Mouse (Mus musculus): Measurements from ENCODE around the gene Esr1. TPM values are rescaled to one million over a fixed set of nuclear protein-coding genes. Genes with fewer than 3 reads are reported as not detected.

Esr1 gene
- polyA plus RNA-seq, 1 experiment from 2014 or later = 0.34 TPM

- no peak for ATAC-seq (replicated peaks; ENCODE audit: low FRiP score, low TSS enrichment, low read depth)
- Histone ChIP-seq H3K9ac (ENCODE audit: low read length) (no peak overlapping the region), H3K4me2 (ENCODE audit: low read length) (no peak overlapping the region), H3K4me1 (replicated peaks; ENCODE audit: control insufficient read depth, insufficient read depth, low read length) (no peaks in the 10 kb centered on the region), H3K4me3 (ENCODE audit: low read depth, low read length) (no peak overlapping the region), H3K27ac (ENCODE audit: low read depth) (no peak overlapping the region), H3K27me3 (replicated peaks; ENCODE audit: control insufficient read depth, insufficient read depth, low read length) (no peaks in the 10 kb centered on the region), H3K9me3 (ENCODE audit: control insufficient read depth, low read length) (no peaks in the 10 kb centered on the region), H3K36me3 (ENCODE audit: control insufficient read depth, insufficient read depth, low read length) (no peaks in the 10 kb centered on the region)
- no peak for DNase-seq (ENCODE audit: low spot score)
- WGBS = 80% methylated on average over 4 of the region's 4 CpGs
Measured at GRCm38 (mm10) chr10:4910451-4910850, 299.1 kb downstream of the Esr1 start.

- Histone ChIP-seq H3K9me3 (ENCODE audit: control insufficient read depth, low read length) (no peaks in the 10 kb centered on the region), H3K36me3 (ENCODE audit: control insufficient read depth, insufficient read depth, low read length) (no peaks in the 10 kb centered on the region), H3K4me1 (replicated peaks; ENCODE audit: control insufficient read depth, insufficient read depth, low read length) (no peaks in the 10 kb centered on the region), H3K4me2 (ENCODE audit: low read length) (no peak overlapping the region), H3K9ac (ENCODE audit: low read length) (no peak overlapping the region), H3K4me3 (ENCODE audit: low read depth, low read length) (no peak overlapping the region), H3K27ac (ENCODE audit: low read depth) (no peak overlapping the region), H3K27me3 (replicated peaks; ENCODE audit: control insufficient read depth, insufficient read depth, low read length) (no peaks in the 10 kb centered on the region)
- no peak for DNase-seq (ENCODE audit: low spot score)
- WGBS = 91% methylated on average over 4 of the region's 4 CpGs
- no peak for ATAC-seq (replicated peaks; ENCODE audit: low FRiP score, low TSS enrichment, low read depth)
Measured at GRCm38 (mm10) chr10:4919046-4919445, 307.7 kb downstream of the Esr1 start.

GRCm38 (mm10) chr10:4923616-4924015, 312.2 kb downstream of the Esr1 start:
- no peaks in the 10 kb centered on the region for H3K4me1 ChIP-seq (replicated peaks; ENCODE audit: control insufficient read depth, insufficient read depth, low read length)
- no peak overlapping the region for H3K27ac ChIP-seq (ENCODE audit: low read depth)
- WGBS = 69% methylated on average over 2 of the region's 2 CpGs
- no peak overlapping the region for H3K4me2 ChIP-seq (ENCODE audit: low read length)
- DNase-seq (ENCODE audit: low spot score) (no peak), ATAC-seq (replicated peaks; ENCODE audit: low FRiP score, low TSS enrichment, low read depth) (no peak)
- H3K4me3 ChIP-seq (ENCODE audit: low read depth, low read length) = no peak overlapping the region
- no peaks in the 10 kb centered on the region for H3K9me3 ChIP-seq (ENCODE audit: control insufficient read depth, low read length)
- no peaks in the 10 kb centered on the region for H3K27me3 ChIP-seq (replicated peaks; ENCODE audit: control insufficient read depth, insufficient read depth, low read length)
- no peaks in the 10 kb centered on the region for H3K36me3 ChIP-seq (ENCODE audit: control insufficient read depth, insufficient read depth, low read length)
- H3K9ac ChIP-seq (ENCODE audit: low read length) = no peak overlapping the region

GRCm38 (mm10) chr10:4924391-4924790, 313.0 kb downstream of the Esr1 start:
- Histone ChIP-seq H3K27ac (ENCODE audit: low read depth) (no peak overlapping the region), H3K36me3 (ENCODE audit: control insufficient read depth, insufficient read depth, low read length) (no peaks in the 10 kb centered on the region), H3K4me2 (ENCODE audit: low read length) (no peak overlapping the region), H3K4me1 (replicated peaks; ENCODE audit: control insufficient read depth, insufficient read depth, low read length) (no peaks in the 10 kb centered on the region), H3K9me3 (ENCODE audit: control insufficient read depth, low read length) (no peaks in the 10 kb centered on the region), H3K27me3 (replicated peaks; ENCODE audit: control insufficient read depth, insufficient read depth, low read length) (no peaks in the 10 kb centered on the region), H3K9ac (ENCODE audit: low read length) (no peak overlapping the region), H3K4me3 (ENCODE audit: low read depth, low read length) (no peak overlapping the region)
- WGBS = 67% methylated on average over 2 of the region's 2 CpGs
- DNase-seq (ENCODE audit: low spot score) (no peak), ATAC-seq (replicated peaks; ENCODE audit: low FRiP score, low TSS enrichment, low read depth) (no peak)

GRCm38 (mm10) chr10:4943148-4943547, 331.8 kb downstream of the Esr1 start:
- DNase-seq (ENCODE audit: low spot score) (no peak), ATAC-seq (replicated peaks; ENCODE audit: low FRiP score, low TSS enrichment, low read depth) (no peak)
- Histone ChIP-seq H3K36me3 (ENCODE audit: control insufficient read depth, insufficient read depth, low read length) (no peaks in the 10 kb centered on the region), H3K27me3 (replicated peaks; ENCODE audit: control insufficient read depth, insufficient read depth, low read length) (no peaks in the 10 kb centered on the region), H3K4me2 (ENCODE audit: low read length) (no peak overlapping the region), H3K4me1 (replicated peaks; ENCODE audit: control insufficient read depth, insufficient read depth, low read length) (no peaks in the 10 kb centered on the region), H3K9ac (ENCODE audit: low read length) (no peak overlapping the region), H3K27ac (ENCODE audit: low read depth) (no peak overlapping the region), H3K4me3 (ENCODE audit: low read depth, low read length) (no peak overlapping the region), H3K9me3 (ENCODE audit: control insufficient read depth, low read length) (no peaks in the 10 kb centered on the region)
- WGBS = 80% methylated on average over 5 of the region's 5 CpGs

- ATAC-seq (replicated peaks; ENCODE audit: low FRiP score, low TSS enrichment, low read depth) = no peak
- 67% methylated on average over 2 of the region's 2 CpGs for WGBS
Measured at GRCm38 (mm10) chr10:4944725-4945124, 333.3 kb downstream of the Esr1 start.

GRCm38 (mm10) chr10:4965768-4966167, 354.4 kb downstream of the Esr1 start:
- Histone ChIP-seq H3K36me3 (ENCODE audit: control insufficient read depth, insufficient read depth, low read length) (no peaks in the 10 kb centered on the region), H3K27me3 (replicated peaks; ENCODE audit: control insufficient read depth, insufficient read depth, low read length) (no peaks in the 10 kb centered on the region), H3K4me1 (replicated peaks; ENCODE audit: control insufficient read depth, insufficient read depth, low read length) (no peaks in the 10 kb centered on the region), H3K9ac (ENCODE audit: low read length) (no peak overlapping the region), H3K27ac (ENCODE audit: low read depth) (no peak overlapping the region), H3K9me3 (ENCODE audit: control insufficient read depth, low read length) (no peaks in the 10 kb centered on the region), H3K4me3 (ENCODE audit: low read depth, low read length) (no peak overlapping the region), H3K4me2 (ENCODE audit: low read length) (no peak overlapping the region)
- no peak for DNase-seq (ENCODE audit: low spot score)
- no peak for ATAC-seq (replicated peaks; ENCODE audit: low FRiP score, low TSS enrichment, low read depth)
- 9% methylated on average over 1 of the region's 1 CpGs for WGBS

More at GRCm38 (mm10) chr10:4944725-4945124, 333.3 kb downstream of the Esr1 start:
- Histone ChIP-seq H3K4me3 (ENCODE audit: low read depth, low read length) (no peak overlapping the region), H3K9ac (ENCODE audit: low read length) (no peak overlapping the region), H3K27me3 (replicated peaks; ENCODE audit: control insufficient read depth, insufficient read depth, low read length) (no peaks in the 10 kb centered on the region), H3K4me1 (replicated peaks; ENCODE audit: control insufficient read depth, insufficient read depth, low read length) (no peaks in the 10 kb centered on the region), H3K27ac (ENCODE audit: low read depth) (no peak overlapping the region), H3K9me3 (ENCODE audit: control insufficient read depth, low read length) (no peaks in the 10 kb centered on the region), H3K4me2 (ENCODE audit: low read length) (no peak overlapping the region), H3K36me3 (ENCODE audit: control insufficient read depth, insufficient read depth, low read length) (no peaks in the 10 kb centered on the region)
- no peak for DNase-seq (ENCODE audit: low spot score)

GRCm38 (mm10) chr10:4971156-4971555, 359.8 kb downstream of the Esr1 start:
- H3K4me3 ChIP-seq (ENCODE audit: low read depth, low read length) = no peak overlapping the region
- 31% methylated on average over 7 of the region's 7 CpGs for WGBS
- H3K9me3 ChIP-seq (ENCODE audit: control insufficient read depth, low read length) = no peaks in the 10 kb centered on the region
- no peaks in the 10 kb centered on the region for H3K4me1 ChIP-seq (replicated peaks; ENCODE audit: control insufficient read depth, insufficient read depth, low read length)
- no peak overlapping the region for H3K4me2 ChIP-seq (ENCODE audit: low read length)
- ATAC-seq (replicated peaks; ENCODE audit: low FRiP score, low TSS enrichment, low read depth) = no peak
- no peak overlapping the region for H3K9ac ChIP-seq (ENCODE audit: low read length)
- H3K36me3 ChIP-seq (ENCODE audit: control insufficient read depth, insufficient read depth, low read length) = no peaks in the 10 kb centered on the region
- H3K27me3 ChIP-seq (replicated peaks; ENCODE audit: control insufficient read depth, insufficient read depth, low read length) = no peaks in the 10 kb centered on the region
- DNase-seq (ENCODE audit: low spot score) = no peak
- no peak overlapping the region for H3K27ac ChIP-seq (ENCODE audit: low read depth)

- H3K36me3 ChIP-seq (ENCODE audit: control insufficient read depth, insufficient read depth, low read length) = no peaks in the 10 kb centered on the region
- H3K9ac ChIP-seq (ENCODE audit: low read length) = no peak overlapping the region
- H3K27ac ChIP-seq (ENCODE audit: low read depth) = no peak overlapping the region
- ATAC-seq (replicated peaks; ENCODE audit: low FRiP score, low TSS enrichment, low read depth) (no peak), DNase-seq (ENCODE audit: low spot score) (no peak)
- no peak overlapping the region for H3K4me2 ChIP-seq (ENCODE audit: low read length)
- no peak overlapping the region for H3K4me3 ChIP-seq (ENCODE audit: low read depth, low read length)
- no peaks in the 10 kb centered on the region for H3K9me3 ChIP-seq (ENCODE audit: control insufficient read depth, low read length)
- H3K27me3 ChIP-seq (replicated peaks; ENCODE audit: control insufficient read depth, insufficient read depth, low read length) = no peaks in the 10 kb centered on the region
- no peaks in the 10 kb centered on the region for H3K4me1 ChIP-seq (replicated peaks; ENCODE audit: control insufficient read depth, insufficient read depth, low read length)
Measured at GRCm38 (mm10) chr10:4971586-4971985, 360.2 kb downstream of the Esr1 start.
